Mouse (Mus musculus): ENCODE results near the gene 2610318N02Rik. TPM values are rescaled to one million over a fixed set of nuclear protein-coding genes. Genes with fewer than 3 reads are reported as not detected.
"Not testable (repeated sequence)": the region's sequence is repeated elsewhere in the genome, so short reads cannot be mapped to it uniquely, and the experiment has no call there.

Gene 2610318N02Rik
- total RNA-seq (2017) = 0.53 to 2.7 TPM (median 1.5 TPM) in 3 replicates

DNA sequence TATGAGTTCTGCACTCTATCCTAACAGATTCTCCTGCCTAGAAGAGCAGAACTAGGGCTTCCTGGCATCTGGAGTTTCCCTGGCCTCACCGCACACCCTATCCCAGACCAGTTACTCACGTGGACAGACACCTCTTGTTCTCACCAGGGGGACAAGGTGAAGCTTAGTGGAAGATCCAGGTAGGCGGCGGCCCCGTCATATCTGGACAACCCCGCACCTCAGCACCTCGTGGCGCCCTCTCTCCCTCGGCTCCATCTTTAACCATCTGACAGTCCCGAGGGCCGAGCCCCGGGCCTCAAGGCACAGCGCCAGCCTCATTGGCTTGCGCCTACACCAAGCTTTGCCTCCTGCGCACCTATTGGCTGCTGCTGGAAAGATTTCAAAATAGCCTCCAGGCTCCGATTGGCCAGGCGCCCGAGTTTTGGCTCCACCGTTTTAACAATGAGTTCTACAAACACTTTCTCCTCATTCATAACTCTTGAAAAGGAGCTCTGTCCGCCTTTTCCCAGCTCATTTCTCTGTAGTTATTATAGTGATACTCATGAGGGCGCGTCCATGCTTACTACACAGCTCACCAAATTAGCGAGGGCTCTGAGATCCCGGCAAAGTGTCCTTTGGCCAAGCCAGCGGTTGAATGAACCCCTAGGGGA lies at the start of gene 2610318N02Rik:
Gene 2610318N02Rik, minus strand, starts transcription at position 297 of the 650 bp plus-strand sequence.
- peak; percentile 86 for ATAC-seq (replicated peaks; ENCODE audit: insufficient number of reproducible peaks, low FRiP score, low TSS enrichment, poor library complexity, severe bottlenecking)

DNA sequence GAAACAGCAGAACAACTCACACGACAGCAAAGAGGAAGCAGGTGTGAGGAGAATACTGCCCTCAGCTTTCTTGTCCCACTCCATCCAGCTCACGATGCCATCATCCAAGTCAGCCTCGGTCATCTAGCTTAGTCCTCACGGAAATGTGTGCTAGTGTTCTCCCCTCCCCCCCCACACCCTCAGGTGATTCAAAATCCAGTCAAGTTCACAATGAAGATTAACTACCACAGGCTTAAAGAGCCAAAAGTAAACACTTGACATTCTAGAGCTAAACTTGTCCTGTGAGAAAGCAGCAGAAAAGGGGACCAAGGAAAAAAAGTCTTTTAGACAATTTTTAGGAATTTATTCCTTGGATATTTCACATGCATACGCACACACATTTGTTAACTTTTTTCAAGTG lies 43.1 kb upstream of the 2610318N02Rik start:
- ATAC-seq (replicated peaks; ENCODE audit: insufficient number of reproducible peaks, low FRiP score, low TSS enrichment, poor library complexity, severe bottlenecking) = no peak

DNA sequence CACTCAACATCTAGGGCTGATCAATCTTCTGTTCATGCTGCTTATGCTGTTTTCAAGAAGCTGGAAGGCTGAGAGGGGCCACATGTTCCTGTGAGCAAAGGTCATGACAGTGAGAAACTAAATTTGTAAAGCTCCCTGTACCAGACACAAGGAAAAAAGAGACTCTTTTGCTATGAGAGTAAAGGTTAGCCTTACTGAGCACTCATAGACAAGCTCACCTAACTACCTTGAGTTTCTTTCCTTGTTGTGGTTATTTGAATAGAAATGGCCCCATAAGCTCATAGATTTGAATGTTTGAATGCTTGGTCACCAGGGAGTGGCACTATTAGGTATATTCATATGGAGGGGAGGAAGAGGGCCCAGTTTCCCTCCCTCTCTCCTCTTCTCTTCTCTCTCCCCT lies 42.2 kb upstream of the 2610318N02Rik start:
- no peak for ATAC-seq (replicated peaks; ENCODE audit: insufficient number of reproducible peaks, low FRiP score, low TSS enrichment, poor library complexity, severe bottlenecking)

DNA sequence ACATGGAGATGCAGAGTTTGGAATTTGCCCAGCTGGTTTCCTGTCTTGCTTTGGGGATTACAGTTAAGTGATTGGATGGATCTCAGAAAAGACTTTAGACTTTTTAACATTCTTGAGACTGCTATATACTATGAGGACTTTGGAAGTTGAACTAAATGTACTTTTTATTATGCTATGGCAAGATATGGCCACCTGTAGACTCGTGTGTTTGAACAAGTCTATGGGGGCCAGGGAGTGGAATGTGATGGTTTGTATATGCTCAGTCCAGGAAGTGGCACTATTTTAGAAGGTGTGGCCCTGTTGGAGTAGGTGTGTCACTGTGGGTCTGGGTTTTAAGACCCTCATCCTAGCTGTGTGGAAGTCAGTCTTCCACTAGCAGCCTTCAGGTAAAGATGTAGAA lies 40.5 kb upstream of the 2610318N02Rik start:
- not testable (repeated sequence) for ATAC-seq (replicated peaks; ENCODE audit: insufficient number of reproducible peaks, low FRiP score, low TSS enrichment, poor library complexity, severe bottlenecking)

DNA sequence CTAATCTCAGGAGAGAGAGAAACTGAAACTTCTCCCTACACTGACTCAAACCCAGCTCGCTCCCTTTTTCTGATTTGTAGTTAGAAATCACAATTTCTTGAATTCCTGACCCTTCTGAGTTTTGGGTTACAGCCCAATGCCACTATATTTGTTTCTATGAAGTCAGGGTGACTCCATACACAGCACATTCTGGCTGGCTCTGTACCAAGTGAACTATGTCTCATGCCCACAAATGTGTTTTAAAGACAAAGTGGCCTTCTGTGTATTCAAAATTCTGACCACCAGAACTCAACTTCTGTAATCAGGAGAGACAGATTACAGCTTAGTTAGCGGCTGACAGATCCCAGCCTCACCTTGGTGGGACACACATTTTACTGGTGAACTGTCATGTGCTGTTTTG lies 29.4 kb upstream of the 2610318N02Rik start:
- no peak for ATAC-seq (replicated peaks; ENCODE audit: insufficient number of reproducible peaks, low FRiP score, low TSS enrichment, poor library complexity, severe bottlenecking)

DNA sequence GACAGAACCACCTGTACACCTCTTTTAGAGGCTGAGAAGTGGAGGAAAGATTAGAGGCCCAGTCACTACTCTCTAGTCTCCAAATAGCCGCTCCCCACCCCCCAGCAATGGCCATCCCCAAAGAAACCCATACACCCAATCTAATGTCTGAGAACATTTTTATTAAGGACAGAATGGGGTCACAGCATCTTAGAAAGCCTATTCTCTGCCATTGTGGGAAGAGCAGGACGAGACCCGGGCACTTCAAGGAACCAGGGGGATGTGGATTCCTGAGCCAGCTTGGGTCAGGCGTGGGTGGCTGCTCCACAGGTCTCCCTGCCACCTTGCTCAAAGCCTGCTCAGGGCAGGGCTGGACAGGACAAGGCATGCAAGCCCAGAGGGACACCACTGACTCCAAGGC lies 26.9 kb upstream of the 2610318N02Rik start:
- no peak for ATAC-seq (replicated peaks; ENCODE audit: insufficient number of reproducible peaks, low FRiP score, low TSS enrichment, poor library complexity, severe bottlenecking)

DNA sequence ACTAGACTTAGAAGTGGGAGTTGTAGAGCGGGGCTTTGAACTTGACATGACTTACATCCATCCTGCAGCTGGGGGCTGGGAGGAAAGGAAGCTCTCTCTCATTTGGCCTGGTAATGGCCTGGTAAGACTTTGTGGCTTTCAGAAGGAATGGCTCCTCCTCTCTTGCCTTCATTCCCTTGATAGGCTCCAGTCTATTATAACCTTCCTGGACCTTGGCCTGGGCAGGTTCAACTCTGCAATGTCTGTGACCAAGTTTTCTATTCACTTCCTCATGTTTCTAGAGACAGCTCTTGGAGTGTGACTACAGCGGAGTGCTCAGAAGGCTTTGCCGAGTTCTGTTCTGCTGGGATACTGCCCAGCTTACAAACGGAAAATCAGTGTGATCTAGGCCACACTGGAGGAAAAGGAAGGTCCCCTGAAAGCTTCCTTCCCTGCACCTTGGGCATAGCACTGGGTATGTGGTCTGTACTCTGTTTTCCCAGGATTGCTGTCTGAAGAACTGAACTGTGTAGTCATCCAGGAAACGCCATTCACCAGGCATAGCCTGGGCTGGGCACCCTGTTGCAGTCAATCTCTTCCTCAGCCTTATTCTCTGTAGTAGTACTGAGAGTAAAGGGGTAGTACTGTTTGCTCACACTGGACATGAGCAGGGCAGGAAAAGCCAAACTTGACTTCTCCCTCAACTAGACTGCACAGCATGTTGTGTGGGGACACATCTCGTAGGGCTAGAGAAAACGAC lies 25.7 kb upstream of the 2610318N02Rik start:
- ATAC-seq (replicated peaks; ENCODE audit: insufficient number of reproducible peaks, low FRiP score, low TSS enrichment, poor library complexity, severe bottlenecking) = no peak

DNA sequence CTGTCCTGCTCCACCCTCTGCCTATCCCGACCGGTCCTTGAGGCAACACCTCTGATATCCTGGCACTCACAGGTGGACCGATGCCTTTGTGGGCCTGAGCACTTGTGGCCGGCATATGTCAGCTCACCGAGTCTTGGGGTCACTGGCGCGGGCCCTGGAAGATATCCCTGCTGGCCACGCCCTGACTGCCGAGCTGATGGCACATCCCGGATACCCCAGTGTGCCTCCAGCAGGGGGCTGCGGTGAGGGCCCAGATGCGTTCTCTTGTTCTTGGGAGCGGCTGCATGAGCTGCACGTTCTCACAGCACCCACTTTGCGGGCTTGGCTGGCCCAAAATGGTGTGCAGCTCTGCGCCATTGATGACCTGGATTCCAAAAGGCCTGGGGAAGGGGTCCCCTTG lies 23.1 kb upstream of the 2610318N02Rik start:
- no peak for ATAC-seq (replicated peaks; ENCODE audit: insufficient number of reproducible peaks, low FRiP score, low TSS enrichment, poor library complexity, severe bottlenecking)

DNA sequence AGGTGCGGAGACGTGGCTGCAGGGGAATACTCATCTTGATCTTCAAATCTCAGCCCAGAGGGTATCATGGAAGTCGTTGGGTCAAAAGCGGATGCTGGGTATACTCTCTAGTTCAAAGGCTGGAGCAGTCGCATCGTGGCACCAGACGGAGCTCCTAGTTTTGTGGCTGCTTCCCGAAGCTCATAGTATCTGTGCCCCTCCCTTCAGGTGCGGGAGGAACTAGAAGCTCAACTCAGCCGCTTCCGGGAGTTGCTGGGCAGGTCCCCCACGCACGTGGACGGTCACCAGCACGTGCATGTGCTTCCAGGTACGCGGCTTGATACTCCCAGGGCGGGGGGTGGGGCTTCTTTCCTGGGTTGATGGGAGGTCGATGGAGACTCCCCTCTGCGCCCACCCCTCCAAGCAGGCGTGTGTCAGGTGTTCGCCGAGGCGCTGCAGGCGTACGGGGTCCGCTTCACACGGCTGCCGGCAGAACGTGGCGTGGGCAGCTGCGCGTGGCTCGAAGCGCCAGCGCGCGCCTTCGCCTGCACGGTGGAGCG lies 22.5 kb upstream of the 2610318N02Rik start:
- no peak for ATAC-seq (replicated peaks; ENCODE audit: insufficient number of reproducible peaks, low FRiP score, low TSS enrichment, poor library complexity, severe bottlenecking)

DNA sequence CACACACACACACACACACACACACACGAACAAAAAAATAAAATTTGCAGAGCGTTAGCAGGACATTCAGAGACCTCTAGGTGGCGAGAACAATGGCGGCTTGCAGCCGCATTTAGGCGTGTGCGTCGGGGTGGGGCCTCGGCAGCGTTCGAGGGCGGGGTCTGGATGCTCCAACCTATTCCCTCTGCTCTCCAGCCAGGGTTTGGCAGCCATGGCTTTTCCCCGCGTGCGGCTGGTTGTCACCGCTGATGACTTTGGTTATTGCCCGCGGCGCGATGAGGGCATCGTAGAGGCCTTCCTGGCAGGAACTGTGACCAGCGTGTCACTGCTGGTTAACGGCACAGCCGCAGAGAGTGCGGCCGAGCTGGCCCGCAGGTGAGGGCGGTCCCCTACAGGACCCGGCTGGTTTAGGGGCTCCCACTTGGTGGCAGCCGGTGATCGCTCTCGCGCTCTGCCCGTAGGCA lies 21.8 kb upstream of the 2610318N02Rik start, which contains the start of gene Ccdc116:
Gene Ccdc116, minus strand, starts transcription at position 458 of the 464 bp plus-strand sequence.
- peak; percentile 92 for ATAC-seq (replicated peaks; ENCODE audit: insufficient number of reproducible peaks, low FRiP score, low TSS enrichment, poor library complexity, severe bottlenecking)

DNA sequence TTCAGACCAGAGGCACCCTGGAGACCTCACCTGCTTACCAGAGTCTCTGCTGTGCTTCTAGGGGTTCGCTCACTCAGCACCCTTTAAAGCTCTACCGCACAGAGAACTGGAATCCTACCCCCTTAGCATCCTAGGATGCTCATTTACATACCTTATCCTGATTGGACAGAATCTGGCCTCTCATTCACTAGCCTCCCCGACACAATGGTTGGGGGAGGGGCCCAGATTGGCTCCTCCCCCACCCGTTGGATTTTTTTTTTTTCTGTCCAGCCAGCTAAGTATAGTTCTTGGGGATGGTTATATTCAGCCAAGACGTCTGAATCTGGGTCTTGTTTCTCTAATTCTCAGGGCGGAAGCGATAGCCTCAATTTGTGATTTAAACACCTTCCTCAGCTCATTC lies 19.4 kb upstream of the 2610318N02Rik start, which contains the start of gene Ydjc:
Gene Ydjc, plus strand, starts transcription at position 283 of the 400 bp plus-strand sequence.
- no peak for ATAC-seq (replicated peaks; ENCODE audit: insufficient number of reproducible peaks, low FRiP score, low TSS enrichment, poor library complexity, severe bottlenecking)

DNA sequence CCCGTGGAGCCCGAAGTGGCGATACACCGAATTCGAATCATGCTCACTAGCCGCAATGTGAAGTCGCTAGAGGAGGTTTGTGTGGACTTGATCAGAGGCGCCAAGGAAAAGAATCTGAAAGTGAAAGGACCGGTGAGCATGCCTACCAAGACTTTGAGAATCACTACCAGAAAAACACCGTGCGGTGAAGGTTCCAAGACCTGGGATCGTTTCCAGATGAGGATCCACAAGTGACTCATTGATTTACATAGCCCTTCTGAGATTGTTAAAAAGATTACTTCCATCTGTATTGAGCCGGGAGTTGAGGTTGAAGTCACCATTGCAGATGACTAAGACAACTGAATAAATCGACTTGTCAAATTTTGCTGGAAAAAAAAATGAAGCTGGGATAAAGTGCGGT lies 12.4 kb upstream of the 2610318N02Rik start:
- ATAC-seq (replicated peaks; ENCODE audit: insufficient number of reproducible peaks, low FRiP score, low TSS enrichment, poor library complexity, severe bottlenecking) = no peak

DNA sequence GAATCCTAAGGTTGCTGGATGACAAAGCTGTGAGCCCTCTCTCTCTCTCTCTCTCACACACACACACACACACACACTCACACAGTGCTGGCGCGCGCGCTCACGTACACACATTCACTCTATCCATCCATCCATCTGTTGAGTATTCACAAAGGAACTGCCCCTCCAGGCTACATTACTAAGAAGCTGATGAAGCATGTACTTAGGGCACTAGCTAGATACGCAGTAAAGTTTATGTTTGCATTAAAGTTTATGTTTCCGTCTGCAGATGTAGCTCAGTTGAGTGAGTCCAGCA lies 7.9 kb upstream of the 2610318N02Rik start:
- ATAC-seq (replicated peaks; ENCODE audit: insufficient number of reproducible peaks, low FRiP score, low TSS enrichment, poor library complexity, severe bottlenecking) = no peak

DNA sequence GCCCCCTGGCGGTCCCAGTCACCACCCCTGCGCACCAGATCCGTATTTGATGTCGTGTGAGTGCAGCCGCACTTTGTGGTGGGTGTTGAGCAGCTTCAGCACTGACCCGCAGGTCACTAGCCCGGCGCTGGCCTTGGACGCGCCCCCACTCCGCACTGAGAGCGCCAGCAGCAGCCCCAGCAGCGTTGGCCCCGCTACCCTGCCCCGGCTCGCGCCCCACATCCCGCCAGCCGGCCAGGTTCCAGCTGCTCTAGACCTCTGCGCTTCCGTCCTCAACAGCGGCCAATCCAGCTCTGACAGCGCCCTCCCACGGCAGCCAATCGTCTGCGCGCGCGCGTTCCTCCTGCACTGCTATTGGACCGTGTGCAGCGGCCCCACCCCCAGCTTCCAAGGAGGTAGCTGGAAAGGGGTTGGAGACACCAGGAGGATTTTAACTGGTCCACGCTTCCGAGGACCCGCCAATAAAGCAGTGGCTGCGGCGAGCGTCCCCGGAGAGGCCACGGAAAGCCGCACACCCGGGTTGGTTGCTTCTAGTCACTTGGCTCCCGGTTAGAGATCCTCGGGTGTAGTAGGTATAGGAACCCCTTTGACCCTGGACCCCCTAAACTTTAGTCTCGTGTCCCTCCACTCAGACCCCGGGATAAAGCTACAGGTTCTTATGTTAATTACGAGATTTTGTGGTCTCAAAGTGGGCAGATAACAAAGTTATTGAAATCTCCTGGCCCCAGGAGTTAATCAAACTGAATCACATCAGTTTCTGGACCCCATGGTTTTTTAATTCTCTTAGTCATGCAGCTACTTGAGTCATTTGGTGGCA lies 7.3 kb upstream of the 2610318N02Rik start, which contains the start of gene Sdf2l1:
Gene Sdf2l1, minus strand, starts transcription at position 295 of the 817 bp plus-strand sequence.
- ATAC-seq (replicated peaks; ENCODE audit: insufficient number of reproducible peaks, low FRiP score, low TSS enrichment, poor library complexity, severe bottlenecking) = peak; percentile 99

DNA sequence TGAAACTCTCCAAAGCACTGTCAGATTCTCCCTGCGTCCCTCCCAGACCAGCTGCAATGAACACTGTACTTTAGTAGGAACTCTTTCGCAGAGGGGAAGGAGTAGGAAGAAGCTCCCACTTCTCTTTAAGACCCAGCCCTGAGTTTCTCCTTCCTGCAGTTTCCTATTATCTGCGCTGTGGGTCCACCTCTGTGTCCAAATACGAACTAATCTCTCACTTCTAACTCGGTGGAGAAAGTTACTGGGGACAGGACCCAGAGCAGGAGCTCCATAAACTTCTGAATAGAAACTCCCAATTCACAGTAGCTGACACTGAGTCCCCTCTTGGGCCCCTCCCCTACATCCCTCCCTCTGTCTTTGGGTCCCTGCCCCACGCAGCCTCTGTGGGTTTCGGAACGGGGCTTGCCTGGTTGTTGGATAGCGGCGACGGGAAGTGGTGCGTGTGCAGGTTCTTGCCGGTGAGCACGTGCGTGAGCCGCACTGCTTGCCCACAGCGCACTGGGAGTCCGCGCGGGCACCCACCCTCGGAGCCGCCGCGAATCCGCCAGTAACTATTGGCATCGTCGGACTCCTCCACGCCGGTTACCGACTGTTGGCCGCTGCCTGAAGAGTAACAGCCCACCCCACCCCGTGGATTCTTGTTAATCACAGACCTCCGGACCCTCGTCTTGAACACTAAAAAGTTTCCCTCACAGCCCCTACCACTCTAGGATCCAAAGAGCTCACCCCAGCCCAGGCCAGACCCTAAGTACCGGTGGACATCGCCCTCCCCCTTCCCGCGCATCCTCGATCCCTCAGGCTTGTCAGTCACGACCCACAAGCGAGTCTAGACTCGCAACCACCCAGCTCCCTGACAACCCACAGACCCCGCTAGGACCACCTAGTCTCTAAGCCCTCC lies 6.5 kb upstream of the 2610318N02Rik start:
- no peak for ATAC-seq (replicated peaks; ENCODE audit: insufficient number of reproducible peaks, low FRiP score, low TSS enrichment, poor library complexity, severe bottlenecking)

DNA sequence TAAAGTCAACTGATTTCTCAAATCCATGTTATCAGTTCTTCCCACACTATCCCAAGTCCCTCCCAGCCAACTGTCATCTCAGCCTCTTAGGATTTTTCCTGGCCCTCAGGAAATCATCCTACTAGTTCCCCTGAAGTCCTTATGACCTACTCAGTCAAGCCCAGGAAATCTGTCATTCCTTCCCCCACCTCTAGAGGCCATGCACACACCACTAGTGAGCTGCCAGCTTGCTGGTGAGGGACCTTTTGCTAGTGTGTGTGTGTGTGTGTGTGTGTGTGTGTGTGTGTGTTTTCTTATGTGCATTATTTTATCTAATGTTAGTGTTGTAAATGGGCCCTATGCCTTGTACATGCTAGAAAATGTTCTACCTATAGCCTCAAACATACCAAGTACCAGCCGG lies 2.3 kb upstream of the 2610318N02Rik start:
- 0 out of 2 replicates have a peak, but pooled peaks have one; percentile 34 for ATAC-seq (replicated peaks; ENCODE audit: insufficient number of reproducible peaks, low FRiP score, low TSS enrichment, poor library complexity, severe bottlenecking)

DNA sequence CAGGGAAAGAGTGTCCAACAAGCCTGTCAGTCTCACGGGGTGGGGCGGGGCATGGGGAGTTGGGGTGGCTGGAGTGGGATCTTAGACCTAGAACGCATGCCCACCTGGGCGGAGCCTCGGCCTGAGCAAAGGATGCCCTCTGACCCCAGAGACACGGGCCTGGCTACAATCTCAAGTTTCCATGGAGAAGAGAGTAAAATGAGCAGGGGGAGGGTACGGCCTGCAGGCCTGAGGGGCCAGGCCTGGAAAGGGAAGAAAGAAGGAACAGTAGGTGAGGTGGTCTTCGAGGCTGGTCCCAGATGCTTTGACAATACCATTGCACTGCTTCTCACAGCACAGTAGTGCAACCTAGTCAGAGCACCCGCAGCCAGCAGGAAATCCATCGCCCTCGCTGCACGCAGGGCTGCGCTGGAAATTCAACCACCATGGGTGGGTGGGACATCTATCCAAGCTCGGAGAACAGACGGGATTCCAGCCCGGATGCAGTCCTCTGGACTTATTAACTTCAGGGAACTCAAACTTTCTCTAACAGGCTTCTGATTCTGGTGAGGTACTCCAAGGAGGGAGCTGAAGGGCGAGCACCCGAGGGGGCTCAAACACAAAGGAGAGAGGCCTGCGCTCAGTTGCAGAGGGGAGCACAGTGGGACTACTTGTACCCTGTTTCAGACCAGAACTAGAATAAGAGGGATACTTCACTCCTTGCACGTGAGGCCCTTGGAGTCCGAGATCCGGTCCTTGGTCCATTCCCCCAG lies 672 bp downstream of the 2610318N02Rik start:
- no peak for ATAC-seq (replicated peaks; ENCODE audit: insufficient number of reproducible peaks, low FRiP score, low TSS enrichment, poor library complexity, severe bottlenecking)

Data from monocyte, adult 5-6 weeks (primary cell).